In genomic region chr6:47239376-47239921, GRCm38 (mm10) we compare ENCODE assay signal across 9 mouse cellular contexts.
DNase-seq lines count a peak whose midpoint lies in the region; ATAC-seq lines count a peak whose summit lies in the region.
"Had no signal": no experiment of that assay in that cellular context is flagged by ENCODE, and none has a peak within 500 bp of the region (broad histone marks: within the 10 kb centered on the region; RNA-seq: fewer than 3 reads in every experiment).

No protein-coding gene starts in this region.

- peak; percentile 15 to 26 for DNase-seq in cerebellum, postnatal 10 days
- DNase-seq in cerebellum, adult 18-20 months, result no peak
- DNase-seq in left cerebral cortex, postnatal 25 days (ENCODE audit: low spot score in 2 of 2), result peak; percentile 54 to 88
- DNase-seq in right cerebral cortex, postnatal 25 days, result peak; percentile 53
- no peak for DNase-seq in heart, postnatal 14 days

- no peaks in the 10 kb centered on the region for H3K27me3 ChIP-seq in forebrain, embryonic 15.5 days
- no peaks in the 10 kb centered on the region for H3K27me3 ChIP-seq in kidney, embryonic 15.5 days
- no peaks in the 10 kb centered on the region for H3K27me3 ChIP-seq in heart, embryonic 11.5 days (ENCODE audit: control insufficient read depth, insufficient read depth, low read length)

- no peaks in the 10 kb centered on the region for H3K9me3 ChIP-seq in forebrain, embryonic 15.5 days
- no peaks in the 10 kb centered on the region for H3K9me3 ChIP-seq in kidney, embryonic 15.5 days (replicated peaks)
- no peaks in the 10 kb centered on the region for H3K9me3 ChIP-seq in heart, embryonic 11.5 days (replicated peaks; ENCODE audit: control insufficient read depth, low read length)
- H3K9me3 ChIP-seq: megakaryocyte, embryonic 14.5 days had no signal

- H3K4me3 ChIP-seq in forebrain, embryonic 15.5 days, result no peak overlapping the region
- H3K4me3 ChIP-seq in kidney, embryonic 15.5 days (replicated peaks), result no peak overlapping the region
- H3K4me3 ChIP-seq in heart, embryonic 11.5 days (ENCODE audit: low read depth, low read length), result no peak overlapping the region
- H3K4me3 ChIP-seq: megakaryocyte, embryonic 14.5 days had no signal

- intact Hi-C loops in left cerebral cortex, postnatal 25 days (cut with DNase I), result no loop called here
- intact Hi-C loops in heart, postnatal 14 days (cut with DNase I), result no loop called here

- ATAC-seq in forebrain, embryonic 15.5 days (replicated peaks), result peak; percentile 85
- no peak for ATAC-seq in kidney, embryonic 15.5 days (replicated peaks; ENCODE audit: low FRiP score)
- ATAC-seq in heart, embryonic 11.5 days (replicated peaks; ENCODE audit: insufficient number of reproducible peaks, low FRiP score, low TSS enrichment), result no peak

- H3K27ac ChIP-seq in forebrain, embryonic 15.5 days (replicated peaks), result peak overlapping the region; percentile 92
- no peak overlapping the region for H3K27ac ChIP-seq in kidney, embryonic 15.5 days
- H3K27ac ChIP-seq in heart, embryonic 11.5 days (ENCODE audit: low read depth, low read length), result no peak overlapping the region

- H3K36me3 ChIP-seq in forebrain, embryonic 15.5 days, result no peaks in the 10 kb centered on the region
- H3K36me3 ChIP-seq in kidney, embryonic 15.5 days, result no peaks in the 10 kb centered on the region
- H3K36me3 ChIP-seq in heart, embryonic 11.5 days (ENCODE audit: control insufficient read depth, insufficient read depth, low read length), result no peaks in the 10 kb centered on the region

- no peak overlapping the region for H3K4me2 ChIP-seq in forebrain, embryonic 15.5 days (replicated peaks)
- no peak overlapping the region for H3K4me2 ChIP-seq in kidney, embryonic 15.5 days
- H3K4me2 ChIP-seq in heart, embryonic 11.5 days, result no peak overlapping the region

- H3K9ac ChIP-seq in forebrain, embryonic 15.5 days (replicated peaks), result peak overlapping the region; percentile 17; the same call in 1 of the 2 replicates
- no peak overlapping the region for H3K9ac ChIP-seq in kidney, embryonic 15.5 days
- no peak overlapping the region for H3K9ac ChIP-seq in heart, embryonic 11.5 days (ENCODE audit: low read depth, low read length)

- 3% methylated on average over 3 of the region's 3 CpGs for WGBS in forebrain, embryonic 15.5 days
- 50% methylated on average over 3 of the region's 3 CpGs for WGBS in kidney, embryonic 15.5 days
- WGBS in heart, embryonic 11.5 days (ENCODE audit: insufficient replicate concordance), result 43% methylated on average over 3 of the region's 3 CpGs

- H3K4me1 ChIP-seq in forebrain, embryonic 15.5 days, result peaks cover 36% of the 10 kb centered on the region
- peaks cover 2% of the 10 kb centered on the region for H3K4me1 ChIP-seq in kidney, embryonic 15.5 days
- H3K4me1 ChIP-seq in heart, embryonic 11.5 days (ENCODE audit: control insufficient read depth, insufficient read depth, low read length), result 0 out of 2 replicates have a peak, but pooled peaks cover 3% of the 10 kb centered on the region

Comparison
In these comparisons a context has a peak if more than half of its experiments do, and no peak if none do; other contexts are left out.
1. DNase-seq: peak in cerebellum, postnatal 10 days (2 of 2), left cerebral cortex, postnatal 25 days (2 of 2) and right cerebral cortex, postnatal 25 days (single experiment); none in cerebellum, adult 18-20 months (0 of 2) and heart, postnatal 14 days (0 of 2).